Mouse (Mus musculus): ENCODE measurements around the gene Reep1. TPM values are rescaled to one million over a fixed set of nuclear protein-coding genes. Genes with fewer than 3 reads are reported as not detected.

Reep1 gene
- polyA plus RNA-seq (2011; ENCODE audit: insufficient read length, low read depth, missing spikeins) = 2.2 and 4.5 TPM in 2 replicates

- Histone ChIP-seq H3K4me1 (ENCODE audit: control insufficient read depth, insufficient read depth, low read length) (peaks cover 4% of the 10 kb centered on the region; the same call in 1 of the 2 replicates), H3K27ac (ENCODE audit: insufficient read depth, low read length) (no peak within 1 kb of the TSS), H3K4me3 (ENCODE audit: insufficient read depth, low read length) (peak within 1 kb of the TSS; percentile 77)
- no peak for TF ChIP-seq CTCF (IDR thresholded peaks at IDR 0.05; ENCODE audit: borderline replicate concordance, insufficient read depth, low read length)
- TF ChIP-seq POLR2A (IDR thresholded peaks at IDR 0.05; ENCODE audit: low read depth, low read length) = no peak
Measured at GRCm38 (mm10) chr6:71707511-71708501, at the start of gene Reep1. TSS of gene Reep1 (plus strand) at chr6:71707561.

- Histone ChIP-seq H3K4me3 (ENCODE audit: insufficient read depth, low read length) (no peak overlapping the region), H3K27ac (ENCODE audit: insufficient read depth, low read length) (no peak overlapping the region), H3K4me1 (ENCODE audit: control insufficient read depth, insufficient read depth, low read length) (no peaks in the 10 kb centered on the region)
- TF ChIP-seq POLR2A (IDR thresholded peaks at IDR 0.05; ENCODE audit: low read depth, low read length) = no peak
- TF ChIP-seq CTCF (IDR thresholded peaks at IDR 0.05; ENCODE audit: borderline replicate concordance, insufficient read depth, low read length) = no peak
Measured at GRCm38 (mm10) chr6:71658290-71658689, 49.1 kb upstream of the Reep1 start.

GRCm38 (mm10) chr6:71664511-71664910 lies 42.9 kb upstream of the Reep1 start:
- no peak overlapping the region for H3K27ac ChIP-seq (ENCODE audit: insufficient read depth, low read length)
- TF ChIP-seq CTCF (IDR thresholded peaks at IDR 0.05; ENCODE audit: borderline replicate concordance, insufficient read depth, low read length) (no peak), POLR2A (IDR thresholded peaks at IDR 0.05; ENCODE audit: low read depth, low read length) (no peak)

GRCm38 (mm10) chr6:71673166-71673565 lies 34.2 kb upstream of the Reep1 start:
- TF ChIP-seq POLR2A (IDR thresholded peaks at IDR 0.05; ENCODE audit: low read depth, low read length) (no peak), CTCF (IDR thresholded peaks at IDR 0.05; ENCODE audit: borderline replicate concordance, insufficient read depth, low read length) (0 out of 2 replicates have a peak, but pooled peaks have one; percentile 10)
- no peaks in the 10 kb centered on the region for H3K4me1 ChIP-seq (ENCODE audit: control insufficient read depth, insufficient read depth, low read length)
- H3K4me3 ChIP-seq (ENCODE audit: insufficient read depth, low read length) = no peak overlapping the region
- H3K27ac ChIP-seq (ENCODE audit: insufficient read depth, low read length) = no peak overlapping the region

More at GRCm38 (mm10) chr6:71664511-71664910, 42.9 kb upstream of the Reep1 start:
- Histone ChIP-seq H3K4me1 (ENCODE audit: control insufficient read depth, insufficient read depth, low read length) (no peaks in the 10 kb centered on the region), H3K4me3 (ENCODE audit: insufficient read depth, low read length) (no peak overlapping the region)

- H3K27ac ChIP-seq (ENCODE audit: insufficient read depth, low read length) = no peak overlapping the region
- TF ChIP-seq CTCF (IDR thresholded peaks at IDR 0.05; ENCODE audit: borderline replicate concordance, insufficient read depth, low read length) (no peak), POLR2A (IDR thresholded peaks at IDR 0.05; ENCODE audit: low read depth, low read length) (no peak)
- no peaks in the 10 kb centered on the region for H3K4me1 ChIP-seq (ENCODE audit: control insufficient read depth, insufficient read depth, low read length)
- H3K4me3 ChIP-seq (ENCODE audit: insufficient read depth, low read length) = no peak overlapping the region
Measured at GRCm38 (mm10) chr6:71678891-71679290, 28.5 kb upstream of the Reep1 start.

GRCm38 (mm10) chr6:71695150-71695549 lies 12.2 kb upstream of the Reep1 start:
- Histone ChIP-seq H3K4me3 (ENCODE audit: insufficient read depth, low read length) (no peak overlapping the region), H3K4me1 (ENCODE audit: control insufficient read depth, insufficient read depth, low read length) (no peaks in the 10 kb centered on the region)
- TF ChIP-seq CTCF (IDR thresholded peaks at IDR 0.05; ENCODE audit: borderline replicate concordance, insufficient read depth, low read length) = no peak
- TF ChIP-seq POLR2A (IDR thresholded peaks at IDR 0.05; ENCODE audit: low read depth, low read length) = no peak

GRCm38 (mm10) chr6:71695599-71695998 lies 11.8 kb upstream of the Reep1 start:
- TF ChIP-seq CTCF (IDR thresholded peaks at IDR 0.05; ENCODE audit: borderline replicate concordance, insufficient read depth, low read length) = no peak
- TF ChIP-seq POLR2A (IDR thresholded peaks at IDR 0.05; ENCODE audit: low read depth, low read length) = no peak
- Histone ChIP-seq H3K4me3 (ENCODE audit: insufficient read depth, low read length) (no peak overlapping the region), H3K4me1 (ENCODE audit: control insufficient read depth, insufficient read depth, low read length) (no peaks in the 10 kb centered on the region), H3K27ac (ENCODE audit: insufficient read depth, low read length) (no peak overlapping the region)

More at GRCm38 (mm10) chr6:71695150-71695549, 12.2 kb upstream of the Reep1 start:
- H3K27ac ChIP-seq (ENCODE audit: insufficient read depth, low read length) = no peak overlapping the region

GRCm38 (mm10) chr6:71706871-71707270 lies 490 bp upstream of the Reep1 start:
- no peak overlapping the region for H3K4me3 ChIP-seq (ENCODE audit: insufficient read depth, low read length)
- no peak for TF ChIP-seq CTCF (IDR thresholded peaks at IDR 0.05; ENCODE audit: borderline replicate concordance, insufficient read depth, low read length)
- H3K4me1 ChIP-seq (ENCODE audit: control insufficient read depth, insufficient read depth, low read length) = peaks cover 4% of the 10 kb centered on the region; the same call in 1 of the 2 replicates
- H3K27ac ChIP-seq (ENCODE audit: insufficient read depth, low read length) = no peak overlapping the region

GRCm38 (mm10) chr6:71708528-71708927 lies 1.2 kb downstream of the Reep1 start:
- Histone ChIP-seq H3K4me1 (ENCODE audit: control insufficient read depth, insufficient read depth, low read length) (peaks cover 4% of the 10 kb centered on the region; the same call in 1 of the 2 replicates), H3K4me3 (ENCODE audit: insufficient read depth, low read length) (peak overlapping the region; percentile 77), H3K27ac (ENCODE audit: insufficient read depth, low read length) (no peak overlapping the region)
- TF ChIP-seq CTCF (IDR thresholded peaks at IDR 0.05; ENCODE audit: borderline replicate concordance, insufficient read depth, low read length) (no peak), POLR2A (IDR thresholded peaks at IDR 0.05; ENCODE audit: low read depth, low read length) (no peak)

GRCm38 (mm10) chr6:71710323-71710722 lies 3.0 kb downstream of the Reep1 start:
- Histone ChIP-seq H3K27ac (ENCODE audit: insufficient read depth, low read length) (no peak overlapping the region), H3K4me3 (ENCODE audit: insufficient read depth, low read length) (no peak overlapping the region), H3K4me1 (ENCODE audit: control insufficient read depth, insufficient read depth, low read length) (peaks cover 4% of the 10 kb centered on the region; the same call in 1 of the 2 replicates)
- TF ChIP-seq POLR2A (IDR thresholded peaks at IDR 0.05; ENCODE audit: low read depth, low read length) = no peak
- no peak for TF ChIP-seq CTCF (IDR thresholded peaks at IDR 0.05; ENCODE audit: borderline replicate concordance, insufficient read depth, low read length)

Data from embryonic fibroblast, embryonic 13.5 days (primary cell).